Mouse (Mus musculus): Measurements from ENCODE around the gene Tbxas1. TPM values are rescaled to one million over a fixed set of nuclear protein-coding genes. Genes with fewer than 3 reads are reported as not detected.

Tbxas1 gene
- polyA plus RNA-seq, 1 experiment from 2014 or later, result 2.0 TPM

DNA sequence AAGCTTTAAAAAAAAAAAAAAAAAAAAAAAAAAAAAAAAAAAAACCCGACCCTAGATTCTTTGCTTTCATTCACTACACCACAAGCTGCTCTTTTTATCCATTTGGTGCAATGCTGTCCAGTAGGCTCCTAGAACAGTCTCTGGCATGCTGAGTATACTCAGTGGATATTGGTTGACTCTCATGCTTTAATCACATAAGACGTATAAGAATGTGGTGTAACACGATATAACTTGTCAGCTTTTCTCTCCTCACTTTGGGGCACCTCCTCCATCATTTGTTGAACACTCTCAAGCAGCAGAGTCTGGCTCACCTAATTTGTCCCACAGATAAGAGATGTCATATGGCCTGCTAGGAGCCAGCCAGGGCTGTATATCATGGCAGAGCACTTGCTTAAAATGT lies 11.6 kb upstream of the Tbxas1 start:
- 18% methylated on average over 3 of the region's 3 CpGs for WGBS
- no peak overlapping the region for H3K4me3 ChIP-seq (ENCODE audit: low read depth, low read length)
- no peak overlapping the region for H3K4me2 ChIP-seq (replicated peaks; ENCODE audit: low read depth)
- DNase-seq (ENCODE audit: low spot score), result no peak
- no peaks in the 10 kb centered on the region for H3K27me3 ChIP-seq (ENCODE audit: control insufficient read depth, insufficient read depth, low read length)
- H3K36me3 ChIP-seq (ENCODE audit: control insufficient read depth, insufficient read depth, low read length), result no peaks in the 10 kb centered on the region
- no peaks in the 10 kb centered on the region; the same call in 1 of the 2 replicates for H3K4me1 ChIP-seq (replicated peaks; ENCODE audit: control insufficient read depth, insufficient read depth)
- H3K9me3 ChIP-seq (ENCODE audit: control insufficient read depth, low read length), result no peaks in the 10 kb centered on the region
- no peak for ATAC-seq (ENCODE audit: low FRiP score, low TSS enrichment)
- TF ChIP-seq EP300 (optimal IDR thresholded peaks at IDR 0.05), result no peak
- TF ChIP-seq CTCF (IDR thresholded peaks at IDR 0.05; ENCODE audit: low read depth), result no peak
- no peak overlapping the region for H3K27ac ChIP-seq (replicated peaks)
- no peak overlapping the region for H3K9ac ChIP-seq (ENCODE audit: low read length)

DNA sequence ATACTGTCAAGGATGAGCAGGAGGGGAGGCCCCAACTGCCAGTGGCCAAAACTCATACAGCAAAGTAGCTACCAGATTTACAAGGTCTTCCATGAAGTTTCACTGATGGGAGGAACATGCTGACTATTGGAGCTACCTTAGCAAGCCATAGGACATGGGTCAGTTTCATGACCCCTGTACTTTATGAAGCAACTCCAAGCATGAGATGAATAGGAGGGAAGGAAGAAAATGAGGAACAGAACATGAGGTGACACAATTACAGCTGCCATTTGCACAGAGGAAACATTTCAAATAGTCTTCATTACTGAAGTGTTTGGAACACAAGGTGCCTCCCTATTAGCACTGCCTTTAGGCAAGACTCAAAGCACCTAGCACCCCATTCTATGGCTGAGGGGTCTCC lies 9.4 kb upstream of the Tbxas1 start:
- TF ChIP-seq CTCF (IDR thresholded peaks at IDR 0.05; ENCODE audit: low read depth) (no peak), EP300 (optimal IDR thresholded peaks at IDR 0.05) (no peak)
- Histone ChIP-seq H3K9me3 (ENCODE audit: control insufficient read depth, low read length) (no peaks in the 10 kb centered on the region), H3K36me3 (ENCODE audit: control insufficient read depth, insufficient read depth, low read length) (no peaks in the 10 kb centered on the region), H3K27ac (replicated peaks) (no peak overlapping the region), H3K4me1 (replicated peaks; ENCODE audit: control insufficient read depth, insufficient read depth) (peaks cover 2% of the 10 kb centered on the region; the same call in 1 of the 2 replicates), H3K4me3 (ENCODE audit: low read depth, low read length) (no peak overlapping the region), H3K27me3 (ENCODE audit: control insufficient read depth, insufficient read depth, low read length) (no peaks in the 10 kb centered on the region), H3K9ac (ENCODE audit: low read length) (no peak overlapping the region), H3K4me2 (replicated peaks; ENCODE audit: low read depth) (no peak overlapping the region)
- ATAC-seq (ENCODE audit: low FRiP score, low TSS enrichment) (no peak), DNase-seq (ENCODE audit: low spot score) (no peak)

DNA sequence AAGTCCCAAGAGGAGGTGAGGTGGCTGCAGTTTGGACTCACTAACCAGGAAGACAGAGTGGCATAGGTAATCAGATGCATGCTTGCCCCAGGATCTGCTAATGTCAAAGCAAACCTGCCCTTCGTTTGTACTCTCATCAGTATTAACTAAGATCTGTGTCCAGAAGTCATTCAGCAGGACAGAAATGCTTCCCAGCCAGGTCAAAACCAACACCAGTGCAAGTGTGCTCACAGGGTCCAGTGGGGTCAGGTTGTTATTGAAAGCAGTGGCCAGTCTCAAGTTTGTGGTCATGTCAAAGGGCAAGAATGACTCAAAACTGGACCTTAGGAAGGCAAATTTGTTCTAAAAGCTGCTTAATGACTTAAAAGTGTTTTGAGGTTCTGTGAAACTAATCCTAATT lies 8.8 kb upstream of the Tbxas1 start:
- Histone ChIP-seq H3K27ac (replicated peaks) (no peak overlapping the region), H3K9ac (ENCODE audit: low read length) (no peak overlapping the region), H3K4me1 (replicated peaks; ENCODE audit: control insufficient read depth, insufficient read depth) (peaks cover 2% of the 10 kb centered on the region; the same call in 1 of the 2 replicates), H3K27me3 (ENCODE audit: control insufficient read depth, insufficient read depth, low read length) (no peaks in the 10 kb centered on the region), H3K9me3 (ENCODE audit: control insufficient read depth, low read length) (no peaks in the 10 kb centered on the region), H3K36me3 (ENCODE audit: control insufficient read depth, insufficient read depth, low read length) (no peaks in the 10 kb centered on the region), H3K4me2 (replicated peaks; ENCODE audit: low read depth) (no peak overlapping the region), H3K4me3 (ENCODE audit: low read depth, low read length) (no peak overlapping the region)
- ATAC-seq (ENCODE audit: low FRiP score, low TSS enrichment), result no peak
- no peak for TF ChIP-seq EP300 (optimal IDR thresholded peaks at IDR 0.05)
- TF ChIP-seq CTCF (IDR thresholded peaks at IDR 0.05; ENCODE audit: low read depth), result no peak
- DNase-seq (ENCODE audit: low spot score), result no peak
- WGBS, result 59% methylated on average over 1 of the region's 1 CpGs

DNA sequence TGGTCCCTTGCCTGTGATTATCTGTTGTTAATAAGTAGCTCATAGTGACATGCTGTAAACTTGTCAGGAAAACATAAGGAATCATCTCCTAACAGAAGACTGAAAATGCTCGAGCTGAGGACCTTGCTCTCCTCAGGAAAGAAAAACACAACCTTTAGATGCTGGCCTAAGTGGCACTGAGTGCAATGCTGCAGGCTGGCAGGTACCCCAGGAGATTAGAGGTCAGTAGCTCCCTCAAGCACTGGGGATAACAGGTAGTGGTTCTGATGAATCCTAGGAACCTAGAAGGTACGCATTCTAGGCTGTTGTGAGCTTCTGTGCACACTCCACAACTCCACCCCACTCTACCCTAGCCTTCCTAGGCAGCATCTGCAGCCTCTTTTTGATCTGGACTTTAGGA lies 8.4 kb upstream of the Tbxas1 start:
- H3K4me3 ChIP-seq (ENCODE audit: low read depth, low read length), result no peak overlapping the region
- 56% methylated on average over 2 of the region's 2 CpGs for WGBS
- ATAC-seq (ENCODE audit: low FRiP score, low TSS enrichment), result no peak
- DNase-seq (ENCODE audit: low spot score), result no peak
- no peak overlapping the region for H3K4me2 ChIP-seq (replicated peaks; ENCODE audit: low read depth)
- peaks cover 3% of the 10 kb centered on the region; the same call in 1 of the 2 replicates for H3K4me1 ChIP-seq (replicated peaks; ENCODE audit: control insufficient read depth, insufficient read depth)
- no peaks in the 10 kb centered on the region for H3K9me3 ChIP-seq (ENCODE audit: control insufficient read depth, low read length)
- H3K27me3 ChIP-seq (ENCODE audit: control insufficient read depth, insufficient read depth, low read length), result no peaks in the 10 kb centered on the region
- no peak overlapping the region for H3K9ac ChIP-seq (ENCODE audit: low read length)
- H3K27ac ChIP-seq (replicated peaks), result no peak overlapping the region
- no peak for TF ChIP-seq EP300 (optimal IDR thresholded peaks at IDR 0.05)
- TF ChIP-seq CTCF (IDR thresholded peaks at IDR 0.05; ENCODE audit: low read depth), result no peak
- H3K36me3 ChIP-seq (ENCODE audit: control insufficient read depth, insufficient read depth, low read length), result no peaks in the 10 kb centered on the region

DNA sequence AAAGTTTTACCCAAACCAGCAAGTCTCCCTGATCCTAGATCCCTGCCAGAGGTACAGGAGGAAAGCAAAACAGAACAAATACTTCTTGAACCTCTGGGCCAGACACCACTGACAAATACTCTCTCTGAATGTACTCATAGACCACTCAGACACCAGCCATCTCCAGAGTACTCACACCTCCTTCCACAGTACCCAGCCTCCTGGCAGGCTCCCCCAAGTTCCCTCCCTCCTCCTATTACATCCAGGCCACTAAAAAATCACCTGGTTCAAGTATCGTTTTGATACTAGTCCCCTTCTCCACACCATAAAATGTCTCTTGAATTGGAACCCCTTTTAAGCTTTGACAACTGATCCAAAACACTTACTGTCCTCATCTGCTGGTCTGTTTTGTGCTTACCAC lies 7.9 kb upstream of the Tbxas1 start:
- Histone ChIP-seq H3K4me1 (replicated peaks; ENCODE audit: control insufficient read depth, insufficient read depth) (peaks cover 5% of the 10 kb centered on the region; the same call in 1 of the 2 replicates), H3K36me3 (ENCODE audit: control insufficient read depth, insufficient read depth, low read length) (no peaks in the 10 kb centered on the region), H3K9me3 (ENCODE audit: control insufficient read depth, low read length) (no peaks in the 10 kb centered on the region), H3K9ac (ENCODE audit: low read length) (no peak overlapping the region), H3K4me3 (ENCODE audit: low read depth, low read length) (no peak overlapping the region), H3K27me3 (ENCODE audit: control insufficient read depth, insufficient read depth, low read length) (no peaks in the 10 kb centered on the region), H3K4me2 (replicated peaks; ENCODE audit: low read depth) (no peak overlapping the region), H3K27ac (replicated peaks) (no peak overlapping the region)
- WGBS, result 35% methylated on average over 1 of the region's 1 CpGs
- DNase-seq (ENCODE audit: low spot score), result no peak
- no peak for ATAC-seq (ENCODE audit: low FRiP score, low TSS enrichment)
- TF ChIP-seq CTCF (IDR thresholded peaks at IDR 0.05; ENCODE audit: low read depth) (no peak), EP300 (optimal IDR thresholded peaks at IDR 0.05) (no peak)

DNA sequence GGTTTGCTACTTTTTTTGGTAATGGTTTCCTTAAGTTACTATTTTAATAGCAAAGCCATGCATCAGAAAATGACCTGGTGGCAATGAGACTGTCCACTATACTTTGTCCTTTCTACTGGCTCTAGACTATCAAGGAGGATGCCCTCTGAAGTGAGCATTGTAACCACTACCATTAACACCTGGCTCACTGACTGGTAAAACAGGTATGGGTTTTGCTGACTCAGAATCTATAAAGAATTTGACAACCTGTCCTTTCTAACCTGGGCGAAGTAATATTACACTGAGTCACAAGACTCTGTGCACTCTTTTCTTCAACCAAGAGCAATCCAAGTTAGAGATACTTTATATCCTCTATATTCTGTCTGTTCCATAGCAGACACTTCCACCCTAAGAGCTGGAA lies 6.2 kb upstream of the Tbxas1 start:
- peaks cover 8% of the 10 kb centered on the region; the same call in 1 of the 2 replicates for H3K4me1 ChIP-seq (replicated peaks; ENCODE audit: control insufficient read depth, insufficient read depth)
- peak; percentile 60 for ATAC-seq (ENCODE audit: low FRiP score, low TSS enrichment)

More for the DNA sequence above, 6.2 kb upstream of the Tbxas1 start:
- H3K36me3 ChIP-seq (ENCODE audit: control insufficient read depth, insufficient read depth, low read length), result no peaks in the 10 kb centered on the region
- 64% methylated on average over 1 of the region's 1 CpGs for WGBS
- no peaks in the 10 kb centered on the region for H3K27me3 ChIP-seq (ENCODE audit: control insufficient read depth, insufficient read depth, low read length)
- DNase-seq (ENCODE audit: low spot score), result no peak
- TF ChIP-seq EP300 (optimal IDR thresholded peaks at IDR 0.05), result no peak
- no peak for TF ChIP-seq CTCF (IDR thresholded peaks at IDR 0.05; ENCODE audit: low read depth)
- H3K4me2 ChIP-seq (replicated peaks; ENCODE audit: low read depth), result no peak overlapping the region
- H3K27ac ChIP-seq (replicated peaks), result no peak overlapping the region
- no peak overlapping the region for H3K9ac ChIP-seq (ENCODE audit: low read length)
- no peaks in the 10 kb centered on the region for H3K9me3 ChIP-seq (ENCODE audit: control insufficient read depth, low read length)
- no peak overlapping the region for H3K4me3 ChIP-seq (ENCODE audit: low read depth, low read length)
